Mouse (Mus musculus): Measurements from ENCODE around the gene Ikzf1.

- peak; percentile 34; the same call in 1 of the 2 replicates for TF ChIP-seq POLR2A (IDR thresholded peaks at IDR 0.05; ENCODE audit: borderline replicate concordance, extremely low read depth, insufficient read depth, insufficient read length, poor library complexity, severe bottlenecking)
- TF ChIP-seq CTCF (IDR thresholded peaks at IDR 0.05; ENCODE audit: borderline replicate concordance, extremely low read depth, insufficient read depth, insufficient read length): peak; percentile 53
Measured at GRCm38 (mm10) chr11:11808820-11809403, 124.1 kb downstream of the Ikzf1 start, which contains the start of gene Fignl1.
